Mouse (Mus musculus) induced T-regulatory cell, adult 2 months (primary cell): ENCODE results near the gene Zbtb9.
A peak's percentile ranks its signal among the peaks of the same experiment; 100 is the strongest.

Experiments used
- DNase-seq: peaks from one replicate; pipeline ENCODE4 v3.0.0-alpha.2; 2012; ENCODE audit warnings: low read depth

The Zbtb9 gene

GRCm38 (mm10) chr17:26971247-26971905, 1.6 kb upstream of the Zbtb9 start:
- DNase-seq, result no peak

GRCm38 (mm10) chr17:26972107-26972506, 860 bp upstream of the Zbtb9 start:
- no peak for DNase-seq

GRCm38 (mm10) chr17:26974547-26974946, 1.6 kb downstream of the Zbtb9 start:
- DNase-seq, result no peak

- DNase-seq, result peak; percentile 38
These were observed 2.4 kb downstream of the Zbtb9 start for GRCm38 (mm10) chr17:26975415-26975814.

- peak; percentile 47 for DNase-seq
These were observed 4.4 kb downstream of the Zbtb9 start for GRCm38 (mm10) chr17:26977354-26977753.

GRCm38 (mm10) chr17:26979426-26979825, 6.5 kb downstream of the Zbtb9 start:
- no peak for DNase-seq

GRCm38 (mm10) chr17:26981050-26981449, 8.1 kb downstream of the Zbtb9 start:
- DNase-seq, result no peak

GRCm38 (mm10) chr17:26983382-26983781, 10.4 kb downstream of the Zbtb9 start:
- no peak for DNase-seq

- DNase-seq, result no peak
These were observed 12.7 kb downstream of the Zbtb9 start for GRCm38 (mm10) chr17:26985503-26986179.

GRCm38 (mm10) chr17:26990521-26990920, 17.6 kb downstream of the Zbtb9 start:
- DNase-seq, result no peak

- no peak for DNase-seq
These were observed 21.4 kb downstream of the Zbtb9 start for GRCm38 (mm10) chr17:26994410-26994809.

GRCm38 (mm10) chr17:26995006-26995405, 22.0 kb downstream of the Zbtb9 start:
- no peak for DNase-seq

- no peak for DNase-seq
These were observed 22.6 kb downstream of the Zbtb9 start for GRCm38 (mm10) chr17:26995562-26995961.

- no peak for DNase-seq
These were observed 24.7 kb downstream of the Zbtb9 start for GRCm38 (mm10) chr17:26997661-26998060.

- peak; percentile 35 for DNase-seq
These were observed 25.3 kb downstream of the Zbtb9 start for GRCm38 (mm10) chr17:26998283-26998682.

GRCm38 (mm10) chr17:26999996-27000395, 27.0 kb downstream of the Zbtb9 start:
- peak; percentile 63 for DNase-seq

GRCm38 (mm10) chr17:27001151-27001550, 28.2 kb downstream of the Zbtb9 start:
- peak; percentile 74 for DNase-seq

- DNase-seq, result peak; percentile 75
These were observed 28.9 kb downstream of the Zbtb9 start for GRCm38 (mm10) chr17:27001889-27002288.

GRCm38 (mm10) chr17:27004431-27004830, 31.5 kb downstream of the Zbtb9 start:
- DNase-seq, result peak; percentile 83

- no peak for DNase-seq
These were observed 32.0 kb downstream of the Zbtb9 start for GRCm38 (mm10) chr17:27004903-27005485.

GRCm38 (mm10) chr17:27005644-27006043, 32.7 kb downstream of the Zbtb9 start:
- no peak for DNase-seq

- DNase-seq, result no peak
These were observed 35.3 kb downstream of the Zbtb9 start for GRCm38 (mm10) chr17:27008277-27008676.

- no peak for DNase-seq
These were observed 38.2 kb downstream of the Zbtb9 start for GRCm38 (mm10) chr17:27011167-27011566.
